Mouse (Mus musculus): ENCODE measurements around the gene Ndufs4. TPM values are rescaled to one million over a fixed set of nuclear protein-coding genes. Genes with fewer than 3 reads are reported as not detected.
A peak's percentile ranks its signal among the peaks of the same experiment; 100 is the strongest.

Ndufs4 gene
- 253 and 258 TPM in 2 replicates for polyA plus RNA-seq (2016; fragmentation: Nextera tagmentation; extraction: Ambion mirVana)

DNA sequence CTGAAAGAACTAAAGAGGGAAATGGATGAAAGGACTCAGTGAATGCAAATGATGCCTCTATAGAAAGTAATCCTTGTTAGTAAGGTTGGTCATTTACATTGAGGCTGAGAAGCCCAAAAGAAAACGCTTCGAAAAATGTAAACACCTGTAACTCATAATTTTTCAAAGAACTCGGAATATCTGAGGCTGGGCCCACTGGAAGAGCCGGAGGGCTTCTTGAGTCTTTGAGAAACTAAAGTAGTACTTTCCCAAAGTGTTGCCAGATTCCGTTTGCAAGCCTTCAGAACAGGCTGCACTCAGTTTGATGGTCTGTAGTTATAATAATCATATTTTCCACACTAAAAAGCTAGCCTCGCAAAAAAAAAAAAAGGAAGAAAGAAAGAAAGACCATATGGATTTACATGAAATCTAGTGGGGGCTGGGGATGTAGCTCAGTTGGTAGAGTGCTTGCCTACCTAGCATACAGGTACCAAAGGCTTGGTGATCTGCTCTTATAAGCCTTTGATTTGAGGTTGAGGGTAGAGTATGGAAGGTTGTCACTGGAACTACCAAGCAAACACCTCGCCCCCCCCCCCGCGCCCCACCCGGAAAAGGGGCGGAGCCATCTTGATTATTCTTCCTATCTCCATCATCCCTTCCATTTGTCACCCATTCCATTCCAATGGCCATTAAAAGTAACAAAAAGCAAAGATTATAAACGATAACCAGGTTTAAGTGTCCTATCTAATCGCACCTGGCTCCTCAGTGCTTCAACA lies at the start of gene Ndufs4:
TSS of gene Ndufs4 (minus strand) at position 48 of the 755 bp plus-strand sequence.
- peaks cover 14% of the 10 kb centered on the region for H3K4me1 ChIP-seq
- peak within 1 kb of the TSS; percentile 92 for H3K27ac ChIP-seq
- 45% methylated on average over 13 of the region's 13 CpGs for WGBS
- no peaks in the 10 kb centered on the region for H3K27me3 ChIP-seq (ENCODE audit: poor library complexity, severe bottlenecking)
- DNase-seq (ENCODE audit: extremely low spot score, low spot score) = no peak
- H3K9me3 ChIP-seq = no peaks in the 10 kb centered on the region
- peak within 1 kb of the TSS; percentile 82 for H3K4me3 ChIP-seq
- peaks cover 11% of the 10 kb centered on the region for H3K36me3 ChIP-seq (replicated peaks)

DNA sequence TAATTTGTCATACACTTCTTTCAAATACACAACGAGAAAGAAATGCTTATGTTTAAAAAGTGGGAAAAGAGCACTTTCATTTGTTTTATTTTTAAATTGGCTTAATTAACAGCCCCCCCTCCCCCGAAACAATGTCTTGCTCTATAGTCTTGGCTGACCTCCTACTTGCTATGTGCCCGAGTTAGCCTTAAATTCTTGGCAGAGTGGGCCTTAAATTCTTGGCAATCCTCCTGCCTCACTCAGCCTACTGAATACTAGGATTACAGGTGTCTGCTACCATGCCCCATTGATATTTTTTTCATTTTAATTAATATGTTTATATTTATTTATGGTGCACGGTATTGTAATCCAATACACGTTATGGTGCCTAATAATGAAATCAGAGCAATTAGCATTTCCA lies 44.4 kb upstream of the Ndufs4 start:
- Histone ChIP-seq H3K4me3 (no peak overlapping the region), H3K27ac (no peak overlapping the region), H3K9me3 (no peaks in the 10 kb centered on the region), H3K27me3 (ENCODE audit: poor library complexity, severe bottlenecking) (no peaks in the 10 kb centered on the region), H3K36me3 (replicated peaks) (no peaks in the 10 kb centered on the region), H3K4me1 (no peaks in the 10 kb centered on the region)
- no peak for DNase-seq (ENCODE audit: extremely low spot score, low spot score)
- 86% methylated on average over 5 of the region's 5 CpGs for WGBS

DNA sequence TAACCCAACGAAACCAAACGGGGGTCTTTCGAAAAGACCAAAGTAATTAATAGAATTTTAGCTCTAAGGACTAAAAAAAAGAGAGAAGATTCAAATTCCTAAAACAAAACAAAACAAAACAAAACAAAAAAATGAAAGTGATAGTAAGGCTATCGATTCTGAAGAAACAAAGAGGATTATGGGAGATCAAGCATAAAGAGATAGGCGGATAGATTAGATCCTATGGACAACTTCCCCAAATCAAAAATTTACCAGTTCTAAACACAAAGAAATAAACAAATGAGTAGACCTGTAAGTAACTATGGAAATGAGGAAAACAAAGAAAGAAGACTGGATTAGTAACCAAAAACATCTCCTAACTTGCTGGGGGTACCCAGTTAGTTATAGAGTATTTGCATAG lies 37.2 kb upstream of the Ndufs4 start:
- 93% methylated on average over 5 of the region's 5 CpGs for WGBS

DNA sequence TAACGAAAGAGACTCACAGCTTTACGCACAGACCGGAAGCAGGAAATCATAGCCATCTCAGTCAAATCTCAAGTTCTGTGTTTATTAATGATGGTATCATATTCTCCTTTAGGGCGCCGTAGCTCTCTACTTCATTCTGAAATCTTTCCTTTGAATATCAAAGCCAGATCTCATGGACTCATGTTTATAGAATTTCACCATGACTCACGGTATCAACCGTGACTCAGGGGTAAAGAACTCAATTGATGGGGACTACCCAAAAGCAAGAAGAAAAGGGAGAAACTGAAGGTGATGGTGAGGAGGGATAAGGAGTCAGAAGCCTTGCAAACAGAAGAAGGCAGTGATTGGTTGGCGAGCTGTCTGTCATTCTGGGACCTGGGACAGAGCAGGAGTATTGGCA lies 32.2 kb upstream of the Ndufs4 start:
- Histone ChIP-seq H3K36me3 (replicated peaks) (no peaks in the 10 kb centered on the region), H3K9me3 (no peaks in the 10 kb centered on the region), H3K27me3 (ENCODE audit: poor library complexity, severe bottlenecking) (no peaks in the 10 kb centered on the region), H3K27ac (no peak overlapping the region), H3K4me1 (no peaks in the 10 kb centered on the region), H3K4me3 (no peak overlapping the region)
- WGBS = 89% methylated on average over 8 of the region's 8 CpGs
- DNase-seq (ENCODE audit: extremely low spot score, low spot score) = no peak

More for the DNA sequence above, 37.2 kb upstream of the Ndufs4 start:
- Histone ChIP-seq H3K4me3 (no peak overlapping the region), H3K9me3 (no peaks in the 10 kb centered on the region), H3K27ac (no peak overlapping the region), H3K27me3 (ENCODE audit: poor library complexity, severe bottlenecking) (no peaks in the 10 kb centered on the region), H3K36me3 (replicated peaks) (no peaks in the 10 kb centered on the region), H3K4me1 (no peaks in the 10 kb centered on the region)
- no peak for DNase-seq (ENCODE audit: extremely low spot score, low spot score)

DNA sequence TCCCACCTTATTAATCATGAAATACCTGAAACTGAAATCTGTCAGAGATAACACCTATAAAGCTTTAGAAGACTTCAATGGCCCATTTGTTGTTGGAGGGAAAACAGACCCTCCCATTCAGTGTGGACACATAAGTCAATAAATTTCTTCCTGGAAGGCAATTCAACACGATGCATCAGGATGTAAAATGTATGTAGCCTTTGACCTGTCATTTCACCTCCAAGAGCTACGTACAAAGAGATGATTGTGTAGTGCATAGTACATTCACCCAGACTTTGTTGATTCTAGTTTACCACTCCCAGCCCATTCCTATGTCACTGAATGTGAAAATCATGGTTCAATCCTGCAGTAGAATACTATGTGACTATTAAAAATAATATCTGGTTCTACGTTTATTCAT lies 31.3 kb upstream of the Ndufs4 start:
- no peaks in the 10 kb centered on the region for H3K9me3 ChIP-seq
- no peak for DNase-seq (ENCODE audit: extremely low spot score, low spot score)
- H3K4me1 ChIP-seq = no peaks in the 10 kb centered on the region
- WGBS = 77% methylated on average over 3 of the region's 3 CpGs
- no peak overlapping the region for H3K4me3 ChIP-seq
- H3K27me3 ChIP-seq (ENCODE audit: poor library complexity, severe bottlenecking) = no peaks in the 10 kb centered on the region
- no peaks in the 10 kb centered on the region for H3K36me3 ChIP-seq (replicated peaks)
- no peak overlapping the region for H3K27ac ChIP-seq

DNA sequence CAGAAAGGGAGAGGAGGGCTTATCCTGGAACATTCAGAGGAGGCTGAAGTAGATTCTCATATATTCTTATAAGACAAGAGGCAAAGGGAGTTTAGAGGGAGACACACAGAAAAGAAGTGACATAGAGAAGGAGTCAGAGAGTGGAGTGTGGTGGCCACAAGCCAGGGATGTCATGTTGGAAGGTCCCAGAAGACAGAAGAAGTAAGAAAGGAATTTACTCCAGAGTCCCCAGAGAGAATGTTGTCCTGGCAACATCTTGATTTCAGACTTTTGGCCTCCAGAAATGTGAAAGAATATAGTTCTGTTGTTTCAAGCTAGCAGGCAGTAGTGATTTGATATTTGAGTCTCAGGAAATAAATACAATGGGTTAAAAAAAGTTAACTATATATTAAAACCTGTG lies 24.3 kb upstream of the Ndufs4 start:
- peaks cover 11% of the 10 kb centered on the region for H3K4me1 ChIP-seq
- no peak overlapping the region for H3K4me3 ChIP-seq
- no peaks in the 10 kb centered on the region for H3K9me3 ChIP-seq
- H3K27ac ChIP-seq = no peak overlapping the region
- no peak for DNase-seq (ENCODE audit: extremely low spot score, low spot score)
- no peaks in the 10 kb centered on the region for H3K36me3 ChIP-seq (replicated peaks)
- no peaks in the 10 kb centered on the region for H3K27me3 ChIP-seq (ENCODE audit: poor library complexity, severe bottlenecking)

DNA sequence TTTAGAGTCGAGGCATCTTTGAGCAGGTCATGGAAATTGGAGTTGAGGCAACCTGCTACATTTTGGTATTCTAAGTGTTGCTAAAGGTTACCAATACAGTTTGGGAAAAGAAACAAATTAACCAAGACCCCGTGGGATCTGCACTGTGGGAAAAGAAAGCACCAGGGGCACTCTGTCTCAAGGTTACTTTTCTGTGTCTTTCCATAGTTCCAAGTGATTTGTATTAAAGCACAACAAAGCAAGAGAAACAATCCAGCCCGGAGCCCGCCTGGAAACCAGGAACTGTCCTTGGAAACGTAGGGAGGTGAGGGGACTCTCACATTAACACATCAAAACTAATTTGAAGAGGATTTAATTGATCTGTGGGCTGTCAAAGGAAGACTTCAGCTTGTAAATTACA lies 18.8 kb upstream of the Ndufs4 start:
- no peaks in the 10 kb centered on the region for H3K36me3 ChIP-seq (replicated peaks)
- H3K4me1 ChIP-seq = peaks cover 29% of the 10 kb centered on the region
- H3K9me3 ChIP-seq = no peaks in the 10 kb centered on the region
- DNase-seq (ENCODE audit: extremely low spot score, low spot score) = no peak
- H3K27ac ChIP-seq = peak overlapping the region; percentile 35; the same call in 1 of the 2 replicates
- WGBS = 2% methylated on average over 5 of the region's 5 CpGs
- H3K27me3 ChIP-seq (ENCODE audit: poor library complexity, severe bottlenecking) = no peaks in the 10 kb centered on the region
- peak overlapping the region; percentile 10; the same call in 1 of the 2 replicates for H3K4me3 ChIP-seq

DNA sequence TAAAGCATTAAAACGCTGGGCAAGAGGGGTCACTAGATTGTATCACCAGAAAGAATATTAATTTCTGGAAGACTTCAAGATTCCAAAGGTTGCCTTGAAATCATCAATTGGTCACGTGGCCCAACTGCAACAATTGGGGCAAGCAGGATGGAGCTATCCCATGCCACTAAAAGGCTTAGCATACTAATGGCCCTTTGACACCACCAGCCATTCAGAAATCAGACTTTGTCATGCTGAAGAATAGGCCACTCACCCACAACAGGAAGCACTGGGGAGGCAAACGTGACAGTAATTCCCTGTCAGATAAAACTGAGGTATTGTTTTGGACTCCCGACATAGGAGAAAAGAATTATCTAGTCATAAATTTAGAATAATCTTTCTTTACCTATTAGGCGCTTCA lies 18.4 kb upstream of the Ndufs4 start:
- H3K36me3 ChIP-seq (replicated peaks) = no peaks in the 10 kb centered on the region
- H3K4me1 ChIP-seq = peaks cover 29% of the 10 kb centered on the region
- H3K9me3 ChIP-seq = no peaks in the 10 kb centered on the region
- H3K4me3 ChIP-seq = peak overlapping the region; percentile 10; the same call in 1 of the 2 replicates
- peak overlapping the region; percentile 56; the same call in 1 of the 2 replicates for H3K27ac ChIP-seq
- H3K27me3 ChIP-seq (ENCODE audit: poor library complexity, severe bottlenecking) = no peaks in the 10 kb centered on the region
- WGBS = 3% methylated on average over 5 of the region's 5 CpGs
- no peak for DNase-seq (ENCODE audit: extremely low spot score, low spot score)

DNA sequence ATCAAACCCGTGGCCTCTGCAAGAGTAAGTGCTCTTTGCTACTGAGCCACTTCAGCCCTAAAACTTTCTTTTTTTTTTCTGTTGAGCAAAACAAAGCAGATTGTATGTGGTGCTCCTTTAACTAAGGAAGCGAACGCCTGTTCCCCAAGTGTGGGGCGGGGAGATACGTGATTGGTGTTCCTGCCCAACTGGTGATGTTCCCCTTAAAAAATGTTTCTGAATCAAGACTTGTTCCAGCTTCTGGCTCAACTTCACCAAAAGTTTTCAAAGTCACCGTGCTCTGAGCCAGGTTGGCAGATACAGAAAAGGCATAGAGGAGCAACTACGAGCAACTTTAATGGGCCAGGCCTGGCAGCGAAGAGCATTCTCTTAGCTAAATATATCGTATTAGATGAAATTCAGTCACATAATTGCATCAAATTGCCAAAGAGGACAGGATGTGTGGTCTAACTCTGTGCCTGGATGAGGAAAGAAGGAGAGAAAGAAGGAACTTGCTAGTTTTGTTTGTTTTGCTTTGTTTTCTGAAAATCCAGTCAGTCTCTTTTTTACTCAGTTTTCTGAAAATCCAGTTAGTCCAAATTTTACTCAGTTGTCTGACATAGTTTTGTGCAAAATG lies 17.1 kb upstream of the Ndufs4 start:
- WGBS = 87% methylated on average over 9 of the region's 9 CpGs
- Histone ChIP-seq H3K27ac (no peak overlapping the region), H3K4me1 (peaks cover 29% of the 10 kb centered on the region), H3K4me3 (no peak overlapping the region), H3K9me3 (no peaks in the 10 kb centered on the region), H3K36me3 (replicated peaks) (no peaks in the 10 kb centered on the region), H3K27me3 (ENCODE audit: poor library complexity, severe bottlenecking) (no peaks in the 10 kb centered on the region)
- DNase-seq (ENCODE audit: extremely low spot score, low spot score) = no peak

DNA sequence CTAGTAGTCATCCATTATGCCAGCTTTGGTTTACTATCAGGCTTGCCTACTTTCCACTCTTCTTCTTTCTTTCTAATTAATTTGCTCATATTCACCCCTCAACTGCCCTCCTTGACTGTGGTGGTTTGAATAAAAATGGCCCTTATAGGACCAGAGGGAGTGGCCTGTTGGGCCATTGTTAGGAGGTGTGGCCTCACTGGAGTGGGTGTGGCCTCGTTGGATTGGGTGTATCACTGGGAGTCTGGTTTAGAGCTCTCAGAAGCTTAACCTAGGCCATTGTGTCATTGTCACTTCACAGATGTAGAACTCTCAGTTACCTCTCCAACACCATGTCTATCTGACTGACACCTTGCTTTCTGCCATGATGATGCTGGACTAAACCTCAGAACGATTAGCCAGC lies 10.8 kb upstream of the Ndufs4 start:
- Histone ChIP-seq H3K27ac (no peak overlapping the region), H3K4me1 (peaks cover 11% of the 10 kb centered on the region), H3K4me3 (no peak overlapping the region), H3K27me3 (ENCODE audit: poor library complexity, severe bottlenecking) (no peaks in the 10 kb centered on the region), H3K36me3 (replicated peaks) (no peaks in the 10 kb centered on the region), H3K9me3 (no peaks in the 10 kb centered on the region)
- 82% methylated on average over 2 of the region's 2 CpGs for WGBS
- DNase-seq (ENCODE audit: extremely low spot score, low spot score) = no peak

DNA sequence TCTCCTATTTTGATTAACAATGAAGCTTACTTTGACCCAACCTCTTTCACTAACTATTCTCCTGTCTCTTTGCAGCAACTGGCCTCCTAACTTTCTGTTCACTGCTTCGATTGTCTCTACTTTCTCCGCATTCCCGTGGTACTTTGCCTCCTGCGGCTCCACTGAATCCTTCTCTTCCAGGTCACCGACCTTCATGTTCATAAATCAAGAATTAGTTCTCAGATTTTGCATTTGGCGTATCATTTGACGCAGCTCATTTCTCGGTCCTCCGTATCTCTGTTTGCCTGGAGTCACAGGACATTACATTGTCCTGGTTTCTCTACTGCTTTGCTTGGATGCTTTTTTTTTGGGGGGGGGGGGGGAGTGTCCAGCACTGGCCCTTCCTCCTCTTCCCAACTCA lies 9.2 kb upstream of the Ndufs4 start:
- DNase-seq (ENCODE audit: extremely low spot score, low spot score) = no peak
- 0 out of 2 replicates have a peak overlapping the region, but pooled peaks have one; percentile 0 for H3K4me3 ChIP-seq
- 51% methylated on average over 9 of the region's 9 CpGs for WGBS

DNA sequence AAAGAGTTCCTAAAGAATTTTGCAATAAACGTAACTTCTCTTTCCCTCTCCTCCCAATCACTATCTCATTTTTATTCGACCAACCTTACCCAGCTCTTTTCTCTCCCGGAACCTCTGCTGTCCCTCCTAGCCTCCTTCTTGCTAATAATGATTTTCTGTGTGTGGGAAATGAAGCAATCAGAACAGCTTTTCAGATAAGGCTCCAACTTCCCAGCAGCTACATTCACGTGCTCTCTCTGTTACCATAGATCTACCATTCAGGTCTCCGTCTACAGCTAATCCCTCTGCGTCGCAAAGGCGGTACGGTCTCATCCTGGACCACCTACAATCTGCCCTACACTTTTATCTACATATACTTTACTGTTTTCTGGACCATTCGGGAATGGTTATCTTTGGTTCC lies 8.8 kb upstream of the Ndufs4 start:
- WGBS = 47% methylated on average over 10 of the region's 10 CpGs
- H3K27me3 ChIP-seq (ENCODE audit: poor library complexity, severe bottlenecking) = no peaks in the 10 kb centered on the region
- H3K9me3 ChIP-seq = no peaks in the 10 kb centered on the region
- DNase-seq (ENCODE audit: extremely low spot score, low spot score) = no peak
- H3K4me1 ChIP-seq = peaks cover 11% of the 10 kb centered on the region
- H3K4me3 ChIP-seq = 0 out of 2 replicates have a peak overlapping the region, but pooled peaks have one; percentile 0
- H3K36me3 ChIP-seq (replicated peaks) = no peaks in the 10 kb centered on the region
- H3K27ac ChIP-seq = no peak overlapping the region

More for the DNA sequence above, 9.2 kb upstream of the Ndufs4 start:
- Histone ChIP-seq H3K36me3 (replicated peaks) (no peaks in the 10 kb centered on the region), H3K4me1 (peaks cover 11% of the 10 kb centered on the region), H3K27ac (no peak overlapping the region), H3K9me3 (no peaks in the 10 kb centered on the region), H3K27me3 (ENCODE audit: poor library complexity, severe bottlenecking) (no peaks in the 10 kb centered on the region)

DNA sequence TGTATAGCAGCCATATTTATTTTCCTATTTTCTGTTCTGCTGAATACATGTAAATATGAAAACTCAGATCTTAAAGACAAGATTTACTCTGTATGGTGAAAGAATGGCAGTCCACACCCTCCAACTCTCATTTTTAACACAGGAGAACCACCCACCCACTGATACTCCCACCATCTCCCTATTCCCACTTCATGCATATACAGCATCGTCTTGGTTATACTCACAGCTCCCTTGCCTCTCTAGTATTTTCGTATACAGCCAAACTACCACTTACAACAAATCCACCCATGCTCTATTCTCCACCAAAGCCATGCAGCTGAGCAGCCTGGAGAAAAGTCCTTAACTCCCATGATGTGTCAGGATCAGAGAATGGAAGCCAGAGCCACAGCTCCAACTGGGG lies 6.7 kb upstream of the Ndufs4 start:
- Histone ChIP-seq H3K27me3 (ENCODE audit: poor library complexity, severe bottlenecking) (no peaks in the 10 kb centered on the region), H3K27ac (no peak overlapping the region), H3K9me3 (no peaks in the 10 kb centered on the region), H3K4me1 (peaks cover 11% of the 10 kb centered on the region), H3K4me3 (no peak overlapping the region), H3K36me3 (replicated peaks) (no peaks in the 10 kb centered on the region)
- DNase-seq (ENCODE audit: extremely low spot score, low spot score) = no peak
- 90% methylated on average over 2 of the region's 2 CpGs for WGBS
